Mouse (Mus musculus) neural tube, embryonic 14.5 days (tissue): ENCODE measurements at regions not wholly inside any gene's neighbourhood (a gene's known extent, or its start where the extent isn't known, plus 50 kb on each side); places are given as distances from the start of the nearest gene placed in this dataset.

Source experiments
- ATAC-seq: fragments of 200-750 bp; cut with Nextera tagmentation; 2 replicates; pipeline ENCODE4 v1.8.0; 2017; ENCODE audit warnings: low read depth, mild to moderate bottlenecking, moderate TSS enrichment, moderate library complexity
- H3K27ac ChIP-seq: fragments of 300-500 bp; sonication (generic); 2 replicates; pipeline ENCODE4 v1.5.1; 2014; ENCODE audit warnings: low read depth, mild to moderate bottlenecking, control low read depth, low read length, moderate library complexity, mixed read lengths
- H3K27me3 ChIP-seq: fragments of 300-500 bp; sonication (generic); 2 replicates; pipeline ENCODE4 v1.6.1; 2014; ENCODE audit warnings: low read length; ENCODE audit not compliant: control insufficient read depth, insufficient read depth
- H3K36me3 ChIP-seq: fragments of 300-500 bp; sonication (generic); 2 replicates; pipeline ENCODE4 v1.6.1; 2014; ENCODE audit warnings: low read length, mixed read lengths; ENCODE audit not compliant: control insufficient read depth, insufficient read depth
- H3K4me1 ChIP-seq: fragments of 300-500 bp; sonication (generic); 2 replicates; pipeline ENCODE4 v1.6.1; 2014; ENCODE audit warnings: low read length; ENCODE audit not compliant: control insufficient read depth, insufficient read depth
- H3K4me2 ChIP-seq: fragments of 300-500 bp; sonication (generic); 2 replicates; pipeline ENCODE4 v1.6.1; 2014; ENCODE audit warnings: mild to moderate bottlenecking, low read depth, low read length, control low read depth
- H3K4me3 ChIP-seq: fragments of 300-500 bp; sonication (generic); 2 replicates; pipeline ENCODE4 v1.5.1; 2014; ENCODE audit warnings: low read depth, low read length, control low read depth, mixed read lengths
- H3K9ac ChIP-seq: fragments of 300-500 bp; sonication (generic); replicated peaks from 2 replicates; pipeline ENCODE4 v1.6.1; 2014; ENCODE audit warnings: low read depth, mild to moderate bottlenecking, control low read depth, low read length, mixed read lengths
- H3K9me3 ChIP-seq: fragments of 300-500 bp; sonication (generic); 2 replicates; pipeline ENCODE4 v1.6.1; 2016; ENCODE audit warnings: low read length; ENCODE audit not compliant: control insufficient read depth
- WGBS: fragments of 180-500 bp; shearing (Covaris S2); extraction: QIAGEN DNeasy Blood & Tissue Kit; methylation state at CpG from one replicate; pipeline ENCODE4 v1.1.7; 2014; 5-methylcytosine and 5-hydroxymethylcytosine counted together

- no peaks in the 10 kb centered on the region for H3K27me3 ChIP-seq
- 1% methylated on average over 40 of the region's 46 CpGs for WGBS
- ATAC-seq, result peak; percentile 96
- no peaks in the 10 kb centered on the region for H3K9me3 ChIP-seq
- no peaks in the 10 kb centered on the region; the same call in 1 of the 2 replicates for H3K4me1 ChIP-seq
- peak overlapping the region; percentile 75 for H3K9ac ChIP-seq
- H3K4me3 ChIP-seq, result peak overlapping the region; percentile 43
- H3K36me3 ChIP-seq, result no peaks in the 10 kb centered on the region
- H3K4me2 ChIP-seq, result peak overlapping the region; percentile 64
- H3K27ac ChIP-seq, result peak overlapping the region; percentile 56; the same call in 1 of the 2 replicates
These were observed 116.5 kb upstream of the Parp11 start for GRCm38 (mm10) chr6:127330015-127330705.

GRCm38 (mm10) chr6:127331091-127331490, 115.5 kb upstream of the Parp11 start:
- H3K9ac ChIP-seq, result no peak overlapping the region
- H3K9me3 ChIP-seq, result no peaks in the 10 kb centered on the region
- no peaks in the 10 kb centered on the region for H3K36me3 ChIP-seq
- peaks cover 2% of the 10 kb centered on the region; the same call in 1 of the 2 replicates for H3K4me1 ChIP-seq
- H3K27me3 ChIP-seq, result no peaks in the 10 kb centered on the region
- 0 out of 2 replicates have a peak overlapping the region, but pooled peaks have one; percentile 64 for H3K4me2 ChIP-seq
- 83% methylated on average over 5 of the region's 5 CpGs for WGBS
- H3K4me3 ChIP-seq, result no peak overlapping the region
- 0 out of 2 replicates have a peak overlapping the region, but pooled peaks have one; percentile 56 for H3K27ac ChIP-seq
- no peak for ATAC-seq

GRCm38 (mm10) chr6:127334256-127334655, 112.4 kb upstream of the Parp11 start:
- H3K27me3 ChIP-seq, result no peaks in the 10 kb centered on the region
- H3K36me3 ChIP-seq, result no peaks in the 10 kb centered on the region
- H3K4me2 ChIP-seq, result no peak overlapping the region
- no peak overlapping the region for H3K27ac ChIP-seq
- H3K9me3 ChIP-seq, result no peaks in the 10 kb centered on the region
- no peak for ATAC-seq
- peaks cover 16% of the 10 kb centered on the region; the same call in 1 of the 2 replicates for H3K4me1 ChIP-seq
- H3K4me3 ChIP-seq, result no peak overlapping the region
- WGBS, result 93% methylated on average over 6 of the region's 6 CpGs
- H3K9ac ChIP-seq, result no peak overlapping the region

GRCm38 (mm10) chr6:127335462-127335886, 111.2 kb upstream of the Parp11 start:
- H3K4me3 ChIP-seq, result no peak overlapping the region
- no peak for ATAC-seq
- no peaks in the 10 kb centered on the region for H3K27me3 ChIP-seq
- H3K9ac ChIP-seq, result no peak overlapping the region
- no peak overlapping the region for H3K4me2 ChIP-seq
- no peaks in the 10 kb centered on the region for H3K36me3 ChIP-seq
- H3K27ac ChIP-seq, result no peak overlapping the region
- WGBS, result 22% methylated on average over 7 of the region's 7 CpGs
- peaks cover 16% of the 10 kb centered on the region; the same call in 1 of the 2 replicates for H3K4me1 ChIP-seq
- no peaks in the 10 kb centered on the region for H3K9me3 ChIP-seq

DNA sequence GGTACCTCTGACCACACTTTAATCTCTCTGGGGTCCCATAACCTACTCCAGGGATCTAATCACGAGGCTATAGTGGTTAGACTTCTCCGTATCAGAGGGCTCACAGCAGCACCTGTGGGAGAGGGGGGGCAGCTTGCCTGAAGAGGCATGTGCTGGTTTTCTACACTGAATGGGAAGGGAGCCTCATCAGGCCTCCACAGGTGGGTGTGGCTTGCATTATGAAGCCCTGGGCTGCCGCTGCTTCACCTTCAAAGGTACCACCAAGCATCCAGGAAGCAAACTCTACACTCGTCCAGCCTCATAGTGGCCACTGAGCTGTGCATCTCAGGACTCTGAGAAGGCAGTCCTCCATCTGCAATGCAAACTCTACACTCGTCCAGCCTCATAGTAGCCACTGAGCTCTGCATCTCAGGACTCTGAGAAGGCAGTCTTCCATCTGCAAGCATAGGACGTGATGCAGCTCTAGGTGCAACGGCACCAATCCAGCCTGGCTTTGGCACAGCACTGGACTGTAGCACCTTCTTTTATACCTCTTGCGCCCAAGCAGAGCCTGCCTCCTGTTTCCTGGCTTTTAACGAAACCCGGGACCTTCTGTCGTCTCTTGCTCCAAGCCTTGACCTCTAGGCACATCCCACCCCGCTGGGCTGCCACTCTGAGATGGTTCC, 110.5 kb upstream of the Parp11 start:
- Histone ChIP-seq H3K36me3 (no peaks in the 10 kb centered on the region), H3K27me3 (no peaks in the 10 kb centered on the region), H3K9ac (no peak overlapping the region), H3K27ac (no peak overlapping the region), H3K9me3 (no peaks in the 10 kb centered on the region), H3K4me2 (no peak overlapping the region), H3K4me3 (no peak overlapping the region), H3K4me1 (peaks cover 16% of the 10 kb centered on the region; the same call in 1 of the 2 replicates)
- 0 out of 2 replicates have a peak, but pooled peaks have one; percentile 3 for ATAC-seq
- 10% methylated on average over 12 of the region's 12 CpGs for WGBS

DNA sequence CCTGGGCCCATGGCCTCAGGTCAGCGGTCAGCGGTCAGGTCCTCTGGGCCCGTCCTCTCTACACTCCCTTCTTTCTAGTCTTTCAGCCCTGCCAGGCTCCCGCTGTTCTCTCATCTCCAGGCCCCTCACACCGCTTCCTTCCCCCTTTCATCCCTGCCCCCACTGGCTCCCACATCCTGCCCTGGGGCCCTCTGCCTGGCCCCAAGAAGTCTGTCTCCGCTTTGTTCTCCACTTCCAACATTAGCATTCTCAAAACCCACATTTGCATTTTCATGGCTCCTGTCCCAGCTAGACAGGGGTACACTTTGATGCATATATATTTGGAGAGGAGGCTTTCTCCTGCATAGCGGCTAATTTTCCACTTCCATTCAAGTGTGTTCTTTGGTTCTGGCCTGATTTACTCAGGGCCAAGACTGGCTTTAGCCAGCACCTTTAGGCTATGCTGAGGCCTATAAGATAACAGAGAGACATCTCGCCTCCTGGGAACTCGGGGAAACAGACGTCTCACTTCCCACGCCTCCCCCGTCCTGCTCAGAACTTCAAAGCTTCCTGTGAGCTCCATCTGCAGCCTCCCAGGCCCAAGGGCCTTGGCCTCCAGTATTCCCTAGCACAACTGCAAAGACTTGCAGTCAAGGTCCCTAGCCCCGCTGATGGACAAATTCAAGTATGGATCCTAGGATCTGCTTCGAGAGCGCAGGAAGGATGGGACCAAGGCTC, 109.8 kb upstream of the Parp11 start:
- no peaks in the 10 kb centered on the region for H3K36me3 ChIP-seq
- H3K4me1 ChIP-seq, result peaks cover 16% of the 10 kb centered on the region; the same call in 1 of the 2 replicates
- no peaks in the 10 kb centered on the region for H3K27me3 ChIP-seq
- no peak overlapping the region for H3K9ac ChIP-seq
- no peaks in the 10 kb centered on the region for H3K9me3 ChIP-seq
- no peak overlapping the region for H3K4me2 ChIP-seq
- no peak overlapping the region for H3K4me3 ChIP-seq
- H3K27ac ChIP-seq, result peak overlapping the region; percentile 30; the same call in 1 of the 2 replicates
- ATAC-seq, result peak; percentile 39; the same call in 1 of the 2 replicates
- WGBS, result 4% methylated on average over 15 of the region's 15 CpGs

DNA sequence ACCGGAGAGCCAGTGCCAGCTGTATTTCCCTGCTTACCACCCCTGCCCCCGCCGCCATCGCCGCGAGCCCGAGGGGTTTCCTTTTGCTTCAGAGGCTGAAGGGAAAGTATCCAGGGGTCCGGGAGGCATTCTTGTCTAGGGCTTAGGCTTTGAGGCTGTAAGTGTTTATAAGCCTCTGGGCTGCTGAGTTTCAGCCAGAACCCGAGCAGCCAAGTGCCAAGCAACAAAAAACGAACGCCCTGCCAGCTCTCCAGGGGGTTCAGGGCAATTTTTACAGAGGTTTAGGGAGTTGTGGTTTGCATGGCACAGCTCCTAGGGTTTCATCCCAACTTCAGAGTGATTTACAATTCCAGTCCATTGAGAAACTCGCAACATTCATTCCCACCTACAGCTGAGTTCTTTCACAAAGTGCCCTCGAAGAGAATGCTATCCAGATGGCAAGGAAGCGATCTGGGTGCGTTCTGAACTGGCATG, 109.2 kb upstream of the Parp11 start:
- 6% methylated on average over 15 of the region's 15 CpGs for WGBS
- no peaks in the 10 kb centered on the region for H3K36me3 ChIP-seq
- ATAC-seq, result 0 out of 2 replicates have a peak, but pooled peaks have one; percentile 9
- peaks cover 16% of the 10 kb centered on the region; the same call in 1 of the 2 replicates for H3K4me1 ChIP-seq
- H3K4me2 ChIP-seq, result no peak overlapping the region
- no peaks in the 10 kb centered on the region for H3K9me3 ChIP-seq
- no peak overlapping the region for H3K9ac ChIP-seq
- no peaks in the 10 kb centered on the region for H3K27me3 ChIP-seq
- H3K4me3 ChIP-seq, result no peak overlapping the region
- H3K27ac ChIP-seq, result no peak overlapping the region

DNA sequence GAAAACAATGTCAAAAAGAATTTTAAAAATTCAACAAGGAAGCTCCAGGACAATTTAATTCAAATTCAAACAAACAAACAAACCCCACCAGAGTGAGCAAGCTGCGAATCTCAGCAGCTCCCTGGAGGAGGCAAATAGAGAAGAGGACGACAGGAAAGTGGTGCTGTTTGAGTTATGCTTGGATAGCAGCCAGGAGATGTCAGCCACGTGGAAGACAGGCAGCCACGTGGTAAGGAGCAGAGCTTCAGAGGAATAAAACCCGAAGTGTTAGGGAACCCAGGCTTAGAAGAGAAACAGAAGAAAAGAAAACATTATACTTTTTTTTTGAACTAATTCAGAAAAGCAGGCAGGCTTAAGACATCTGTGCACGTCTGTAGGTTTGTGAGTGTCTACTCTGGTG, 108.2 kb upstream of the Parp11 start:
- no peak for ATAC-seq
- Histone ChIP-seq H3K9ac (no peak overlapping the region), H3K4me1 (peaks cover 16% of the 10 kb centered on the region; the same call in 1 of the 2 replicates), H3K27me3 (no peaks in the 10 kb centered on the region), H3K4me2 (no peak overlapping the region), H3K27ac (no peak overlapping the region), H3K36me3 (no peaks in the 10 kb centered on the region), H3K9me3 (no peaks in the 10 kb centered on the region), H3K4me3 (no peak overlapping the region)
- WGBS, result 23% methylated on average over 6 of the region's 6 CpGs
